Mouse (Mus musculus) heart, embryonic 10.5 days (tissue): Measurements from ENCODE around the gene Ankrd44. TPM values are rescaled to one million over a fixed set of nuclear protein-coding genes. Genes with fewer than 3 reads are reported as not detected.

Experiments used
- DNase-seq: peaks from one replicate; pipeline ENCODE4 v3.0.0-alpha.2; 2017; ENCODE audit warnings: low spot score
- H3K27ac ChIP-seq: fragments of 300-500 bp; sonication (generic); 2 replicates; pipeline ENCODE4 v1.5.1; 2016; ENCODE audit warnings: mild to moderate bottlenecking
- H3K27me3 ChIP-seq: fragments of 300-500 bp; sonication (generic); 2 replicates; pipeline ENCODE4 v1.6.1; 2016; ENCODE audit warnings: mild to moderate bottlenecking; ENCODE audit not compliant: poor library complexity, insufficient read depth, severe bottlenecking
- H3K36me3 ChIP-seq: fragments of 300-500 bp; sonication (generic); 2 replicates; pipeline ENCODE4 v1.6.1; 2016; ENCODE audit warnings: mild to moderate bottlenecking, moderate library complexity
- H3K4me1 ChIP-seq: fragments of 300-500 bp; sonication (generic); 2 replicates; pipeline ENCODE4 v1.6.1; 2016; ENCODE audit warnings: mild to moderate bottlenecking
- H3K4me3 ChIP-seq: fragments of 300-500 bp; sonication (generic); 2 replicates; pipeline ENCODE4 v1.5.1; 2016; ENCODE audit warnings: mild to moderate bottlenecking, moderate library complexity
- H3K9me3 ChIP-seq: fragments of 300-500 bp; sonication (generic); 2 replicates; pipeline ENCODE4 v1.6.1; 2016; ENCODE audit warnings: mild to moderate bottlenecking, moderate library complexity
- WGBS: fragments of 180-500 bp; shearing (Covaris S2); methylation state at CpG from one replicate; pipeline ENCODE4 v1.1.7; 2016; 5-methylcytosine and 5-hydroxymethylcytosine counted together
- polyA plus RNA-seq: library from polyadenylated mRNA; unstranded; fragments of >200 nt; fragmentation: Nextera tagmentation; extraction: Ambion mirVana; gene quantifications from 2 replicates; pipeline ENCODE4 v1.2.1, GENCODE M21; 2016

The Ankrd44 gene
- polyA plus RNA-seq, 1 experiment from 2014 or later: 10.9 TPM

DNA sequence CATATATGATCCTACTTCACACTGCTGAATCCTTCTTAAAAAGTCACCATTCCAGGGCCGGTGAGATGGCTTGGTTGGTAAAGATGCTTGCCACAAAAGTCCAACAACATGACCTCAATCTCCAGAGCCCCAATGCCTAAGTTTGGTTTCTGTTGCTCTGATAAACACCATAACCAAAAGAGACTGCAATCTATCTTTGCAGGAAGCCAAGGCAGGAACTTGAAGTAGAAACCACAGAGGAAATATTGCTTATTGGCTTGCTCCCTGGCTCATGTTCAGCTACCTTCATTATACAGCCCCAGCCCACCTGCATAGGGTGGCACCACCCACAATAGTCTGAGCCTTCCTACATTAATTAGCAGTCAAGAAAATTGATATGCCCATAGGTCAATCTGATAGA, 54.9 kb downstream of the Ankrd44 start:
- Histone ChIP-seq H3K36me3 (no peaks in the 10 kb centered on the region), H3K9me3 (no peaks in the 10 kb centered on the region), H3K4me3 (no peak overlapping the region), H3K27me3 (no peaks in the 10 kb centered on the region), H3K27ac (no peak overlapping the region), H3K4me1 (peaks cover 27% of the 10 kb centered on the region)
- 88% methylated on average over 1 of the region's 1 CpGs for WGBS
- DNase-seq: no peak

DNA sequence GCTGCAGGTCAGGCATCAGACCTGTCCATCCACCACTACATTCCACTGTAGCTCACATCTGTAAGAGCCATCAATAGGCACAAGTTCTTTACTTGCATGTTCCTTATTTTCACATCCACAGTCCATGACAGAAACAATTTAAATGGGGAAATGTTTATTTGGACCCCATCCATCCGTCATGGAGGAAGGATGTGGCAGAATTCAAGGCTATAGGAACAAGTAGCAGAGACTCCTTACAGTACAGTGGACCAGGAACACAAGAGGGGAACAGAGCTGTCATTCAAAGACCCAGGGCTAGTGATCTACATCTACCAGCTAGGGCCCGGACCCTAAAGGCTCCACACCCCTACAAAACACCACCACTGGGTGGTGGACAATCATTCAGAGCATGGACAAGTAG, 55.6 kb downstream of the Ankrd44 start:
- 95% methylated on average over 2 of the region's 2 CpGs for WGBS
- no peak overlapping the region for H3K27ac ChIP-seq
- no peak for DNase-seq
- H3K4me1 ChIP-seq: peaks cover 32% of the 10 kb centered on the region
- H3K27me3 ChIP-seq: no peaks in the 10 kb centered on the region
- no peaks in the 10 kb centered on the region for H3K36me3 ChIP-seq
- H3K9me3 ChIP-seq: no peaks in the 10 kb centered on the region
- H3K4me3 ChIP-seq: no peak overlapping the region

DNA sequence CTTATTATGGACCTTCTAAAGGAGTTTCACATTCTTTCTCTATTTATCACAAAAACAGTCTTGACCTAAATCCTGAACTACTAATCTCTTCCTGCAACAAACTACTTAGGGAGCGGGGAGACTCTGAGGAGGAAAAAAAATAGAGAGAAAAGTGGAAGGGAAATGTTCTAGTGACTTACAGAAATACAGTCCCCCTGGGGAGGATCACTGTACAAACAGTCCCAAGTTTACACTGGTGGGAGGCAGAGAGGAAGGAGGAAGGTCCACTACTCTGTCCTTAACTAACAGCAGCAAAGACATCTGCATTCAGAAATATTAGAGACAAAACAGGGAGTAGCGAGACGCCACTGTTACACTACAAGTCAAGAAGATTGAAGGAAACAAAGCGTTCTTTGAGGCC, 59.0 kb downstream of the Ankrd44 start:
- no peak for DNase-seq
- no peaks in the 10 kb centered on the region for H3K27me3 ChIP-seq
- WGBS: 45% methylated on average over 4 of the region's 4 CpGs
- no peaks in the 10 kb centered on the region for H3K9me3 ChIP-seq
- peaks cover 27% of the 10 kb centered on the region for H3K4me1 ChIP-seq
- H3K27ac ChIP-seq: no peak overlapping the region
- no peak overlapping the region for H3K4me3 ChIP-seq
- H3K36me3 ChIP-seq: no peaks in the 10 kb centered on the region

DNA sequence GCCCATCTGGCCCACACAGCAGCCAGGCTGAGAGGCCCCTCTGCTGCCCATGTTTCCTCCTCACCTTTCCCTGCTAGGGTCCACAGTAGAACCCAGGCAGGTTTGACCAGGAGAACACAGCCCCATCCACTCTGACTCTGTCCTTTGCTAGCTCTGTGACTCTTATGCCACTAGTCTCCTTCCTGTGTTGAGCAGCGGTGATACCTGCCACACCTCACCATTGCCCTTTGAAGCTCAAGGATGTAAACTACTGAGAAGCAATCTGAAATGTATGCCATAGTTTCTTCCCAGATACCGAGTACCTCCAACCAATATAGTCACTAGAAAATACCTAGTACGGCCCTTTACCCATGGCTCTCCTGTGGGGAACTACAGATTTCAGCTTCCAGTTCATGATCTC, 60.1 kb downstream of the Ankrd44 start:
- 80% methylated on average over 3 of the region's 3 CpGs for WGBS
- H3K4me1 ChIP-seq: peaks cover 34% of the 10 kb centered on the region
- DNase-seq: no peak
- no peaks in the 10 kb centered on the region for H3K36me3 ChIP-seq
- no peaks in the 10 kb centered on the region for H3K9me3 ChIP-seq
- H3K27me3 ChIP-seq: no peaks in the 10 kb centered on the region
- H3K27ac ChIP-seq: no peak overlapping the region; the same call in 1 of the 2 replicates
- no peak overlapping the region for H3K4me3 ChIP-seq

DNA sequence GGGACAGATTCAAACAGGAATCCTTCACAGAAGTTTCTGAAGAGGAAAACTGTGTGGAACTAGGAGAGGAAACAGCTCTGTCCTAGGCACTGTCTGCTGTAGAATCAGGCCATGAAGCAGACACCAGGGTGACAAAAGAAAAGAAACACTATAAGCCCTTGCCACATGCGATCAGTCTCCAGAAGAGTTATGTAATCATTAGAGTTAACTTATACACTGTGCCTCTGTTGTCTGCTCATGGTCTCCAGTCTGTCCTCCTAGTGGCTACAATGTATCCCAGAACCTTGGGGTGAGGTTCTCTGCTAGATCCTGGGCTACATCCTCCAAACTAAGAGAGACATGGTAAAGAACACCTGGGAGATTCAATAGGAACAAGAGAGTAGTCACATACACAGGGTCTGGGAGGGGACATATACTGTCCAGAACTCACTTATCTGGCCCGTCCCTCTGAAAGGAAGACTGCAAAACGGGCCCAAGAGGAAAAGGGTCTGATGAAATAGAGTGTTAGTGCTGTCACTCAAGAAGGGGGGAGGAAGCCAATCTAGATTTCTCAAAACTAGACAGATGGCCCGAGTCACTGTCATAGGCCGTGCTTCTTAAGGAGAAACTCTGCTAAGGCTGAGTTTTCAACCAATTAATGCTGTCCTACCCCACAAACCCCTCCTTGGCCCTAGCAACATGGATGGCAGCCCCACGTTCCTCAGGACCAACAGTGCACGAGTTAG, 61.1 kb downstream of the Ankrd44 start:
- DNase-seq: no peak
- Histone ChIP-seq H3K27ac (no peak overlapping the region), H3K4me3 (no peak overlapping the region), H3K9me3 (no peaks in the 10 kb centered on the region), H3K4me1 (peaks cover 44% of the 10 kb centered on the region), H3K36me3 (no peaks in the 10 kb centered on the region), H3K27me3 (no peaks in the 10 kb centered on the region)
- whole genome bisulfite sequencing: 73% methylated on average over 7 of the region's 7 CpGs

DNA sequence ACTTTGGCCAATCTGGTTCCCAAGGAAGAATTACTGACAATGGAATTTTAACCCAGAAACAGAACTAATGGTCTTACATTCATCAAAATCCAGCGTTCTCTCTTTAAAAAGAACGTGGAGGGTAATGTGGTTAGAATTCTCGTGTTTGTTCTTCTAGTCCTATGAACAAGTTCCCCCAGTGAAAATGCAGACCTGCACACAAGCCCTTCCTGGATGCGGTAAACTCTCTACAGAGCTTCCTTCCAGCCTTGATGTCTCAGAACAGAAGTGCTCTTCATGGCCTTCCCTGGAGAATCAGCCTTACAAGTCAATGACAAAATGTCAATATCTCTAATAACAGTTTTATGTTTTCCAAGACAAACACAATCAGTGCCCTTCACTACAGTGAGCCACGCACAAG, 65.8 kb downstream of the Ankrd44 start:
- Histone ChIP-seq H3K4me3 (no peak overlapping the region), H3K27me3 (no peaks in the 10 kb centered on the region), H3K9me3 (no peaks in the 10 kb centered on the region), H3K27ac (peak overlapping the region; percentile 69; the same call in 1 of the 2 replicates), H3K4me1 (peaks cover 27% of the 10 kb centered on the region), H3K36me3 (no peaks in the 10 kb centered on the region)
- no peak for DNase-seq
- WGBS: 84% methylated on average over 5 of the region's 5 CpGs

DNA sequence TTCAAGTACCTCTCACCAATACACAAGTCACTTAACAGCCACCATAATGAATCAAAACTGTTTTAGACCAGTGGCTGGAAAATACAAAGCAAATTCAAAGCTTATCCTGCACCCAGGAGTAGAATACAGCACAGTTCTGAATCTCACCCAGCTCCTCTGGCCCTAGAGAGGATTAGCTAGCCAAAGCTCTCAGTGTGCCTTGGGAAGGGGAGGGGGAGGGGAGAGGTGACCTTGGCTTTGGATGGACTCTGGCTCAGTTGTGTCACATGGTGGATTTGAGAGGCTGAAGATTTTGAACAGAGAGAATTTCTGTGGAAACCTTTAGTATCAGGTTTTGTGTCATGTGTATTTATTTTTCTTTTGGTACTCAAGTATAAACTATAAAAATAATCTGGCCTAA, 66.3 kb downstream of the Ankrd44 start:
- no peak overlapping the region for H3K4me3 ChIP-seq
- no peaks in the 10 kb centered on the region for H3K36me3 ChIP-seq
- H3K27me3 ChIP-seq: no peaks in the 10 kb centered on the region
- H3K27ac ChIP-seq: peak overlapping the region; percentile 69
- DNase-seq: no peak
- H3K9me3 ChIP-seq: no peaks in the 10 kb centered on the region
- H3K4me1 ChIP-seq: peaks cover 27% of the 10 kb centered on the region

DNA sequence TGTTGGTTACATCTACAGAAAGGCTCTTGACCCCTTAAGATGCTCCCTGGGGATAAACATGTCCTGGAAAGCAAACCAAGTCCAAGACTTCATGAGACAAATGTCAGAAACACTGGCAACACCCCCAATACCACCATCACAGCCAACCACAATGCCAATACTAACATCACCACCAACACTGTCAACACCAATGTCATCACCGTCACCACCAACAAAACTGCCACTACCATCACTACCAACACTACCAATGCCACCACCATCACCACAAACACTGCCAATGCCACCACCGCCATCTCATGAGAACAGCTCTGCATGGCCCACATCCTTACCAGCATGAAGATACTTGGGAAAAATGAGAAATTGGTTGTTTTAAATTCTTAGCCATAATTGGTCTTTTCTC, 67.3 kb downstream of the Ankrd44 start:
- H3K4me1 ChIP-seq: peaks cover 27% of the 10 kb centered on the region
- 87% methylated on average over 2 of the region's 2 CpGs for WGBS
- DNase-seq: no peak
- H3K4me3 ChIP-seq: no peak overlapping the region
- H3K36me3 ChIP-seq: no peaks in the 10 kb centered on the region
- no peaks in the 10 kb centered on the region for H3K27me3 ChIP-seq
- H3K27ac ChIP-seq: no peak overlapping the region
- H3K9me3 ChIP-seq: no peaks in the 10 kb centered on the region

DNA sequence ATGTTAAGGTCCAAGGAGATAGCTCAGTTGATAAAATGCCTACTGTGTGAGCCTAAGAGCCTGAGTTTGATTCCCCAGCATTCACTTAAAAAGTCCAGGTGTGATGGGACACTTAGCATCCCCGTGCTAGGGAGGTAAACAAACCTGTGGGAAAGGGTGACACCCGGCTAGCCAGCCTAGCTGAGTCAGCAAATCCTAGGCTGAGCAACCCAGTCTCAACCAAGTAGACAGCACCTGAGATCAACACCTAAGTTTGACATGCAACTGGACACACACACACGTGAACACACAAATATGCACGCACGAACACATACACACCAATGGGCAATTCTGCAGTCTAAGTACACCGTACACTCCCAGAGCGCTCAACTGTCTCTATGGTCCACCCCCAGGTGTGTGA, 69.7 kb downstream of the Ankrd44 start:
- no peaks in the 10 kb centered on the region for H3K27me3 ChIP-seq
- WGBS: 92% methylated on average over 7 of the region's 7 CpGs
- no peak for DNase-seq
- no peak overlapping the region for H3K4me3 ChIP-seq
- no peaks in the 10 kb centered on the region for H3K9me3 ChIP-seq
- peaks cover 30% of the 10 kb centered on the region for H3K4me1 ChIP-seq
- H3K36me3 ChIP-seq: no peaks in the 10 kb centered on the region
- H3K27ac ChIP-seq: no peak overlapping the region

DNA sequence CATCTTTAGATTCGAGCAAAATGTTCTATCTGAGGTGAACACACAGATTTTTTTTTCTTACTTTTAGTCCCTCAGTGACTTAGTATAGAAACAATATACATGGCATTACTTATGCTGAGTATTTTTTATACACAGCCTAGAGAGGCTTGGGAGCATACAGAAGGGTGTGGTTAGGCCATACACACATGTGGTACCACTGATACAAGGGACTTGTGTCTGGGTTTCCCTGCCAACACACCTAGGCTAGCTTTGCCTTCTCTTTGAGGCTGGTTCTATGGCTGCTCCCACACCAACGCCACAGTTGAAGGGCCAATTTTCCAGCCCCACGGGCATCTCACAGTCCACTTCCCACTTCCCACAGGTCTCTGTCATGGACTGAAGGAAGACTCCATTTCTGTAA, 70.2 kb downstream of the Ankrd44 start:
- DNase-seq: no peak
- H3K4me3 ChIP-seq: no peak overlapping the region

DNA sequence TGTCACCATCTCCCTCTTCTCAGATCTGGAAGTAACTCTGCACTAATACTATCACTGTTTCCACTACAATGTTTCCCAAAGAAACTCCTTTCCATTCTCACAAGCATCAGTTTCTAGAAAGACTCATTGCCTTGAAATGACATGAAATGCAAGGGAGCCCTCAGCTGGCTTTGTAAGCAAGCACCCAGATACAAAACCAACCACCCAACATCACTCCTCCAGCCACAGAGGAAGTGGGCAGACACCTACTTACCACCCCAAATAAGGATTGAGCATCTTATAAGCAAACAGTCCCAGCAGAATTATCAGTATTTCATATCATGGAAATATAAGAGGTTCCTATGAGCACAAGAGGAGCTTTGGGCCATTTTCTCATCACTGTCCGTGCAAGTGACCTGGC, 71.8 kb downstream of the Ankrd44 start:
- no peak overlapping the region for H3K27ac ChIP-seq
- H3K9me3 ChIP-seq: no peaks in the 10 kb centered on the region
- H3K27me3 ChIP-seq: no peaks in the 10 kb centered on the region
- no peaks in the 10 kb centered on the region for H3K36me3 ChIP-seq
- no peak overlapping the region for H3K4me3 ChIP-seq
- WGBS: 88% methylated on average over 1 of the region's 1 CpGs
- no peak for DNase-seq
- peaks cover 18% of the 10 kb centered on the region; the same call in 1 of the 2 replicates for H3K4me1 ChIP-seq

More for the DNA sequence above, 70.2 kb downstream of the Ankrd44 start:
- Histone ChIP-seq H3K27ac (no peak overlapping the region), H3K9me3 (no peaks in the 10 kb centered on the region), H3K4me1 (peaks cover 26% of the 10 kb centered on the region), H3K27me3 (no peaks in the 10 kb centered on the region), H3K36me3 (no peaks in the 10 kb centered on the region)
- 72% methylated on average over 3 of the region's 3 CpGs for WGBS

DNA sequence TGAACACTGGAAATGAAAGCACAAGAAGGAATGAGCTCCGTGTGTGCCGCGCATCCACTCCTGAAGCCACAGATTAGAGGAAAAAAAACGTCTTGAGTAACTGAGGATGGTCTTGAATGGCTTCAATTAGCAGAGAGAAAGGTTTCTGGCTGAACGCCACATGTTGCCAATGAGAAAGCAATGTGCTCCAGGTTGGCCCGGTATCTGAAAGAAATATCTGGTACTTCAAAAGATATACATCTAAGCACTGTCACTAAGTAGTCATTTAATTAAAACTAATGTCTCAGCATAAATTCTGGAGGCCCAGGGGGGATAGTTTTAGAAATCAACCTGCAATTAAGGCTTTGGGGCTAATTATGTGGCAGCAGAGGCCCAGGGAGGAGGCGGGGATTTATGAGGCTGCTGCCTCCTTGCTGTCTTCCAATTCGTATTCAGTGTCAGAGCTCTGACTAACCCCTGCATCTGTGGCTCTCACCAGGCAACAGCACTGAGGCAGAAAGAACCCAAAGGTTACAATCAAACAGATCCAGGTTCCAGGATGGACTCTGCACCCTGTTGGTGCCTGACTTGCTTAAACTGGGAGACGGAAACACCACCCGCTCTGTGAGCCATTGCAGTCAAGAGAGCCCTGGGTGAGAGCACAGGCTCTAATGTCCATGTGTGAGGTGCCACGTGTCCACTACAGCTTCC, 72.7 kb downstream of the Ankrd44 start:
- Histone ChIP-seq H3K4me3 (no peak overlapping the region), H3K27me3 (no peaks in the 10 kb centered on the region), H3K27ac (no peak overlapping the region), H3K4me1 (peaks cover 12% of the 10 kb centered on the region; the same call in 1 of the 2 replicates), H3K9me3 (no peaks in the 10 kb centered on the region), H3K36me3 (no peaks in the 10 kb centered on the region)
- WGBS: 76% methylated on average over 11 of the region's 11 CpGs
- DNase-seq: no peak

DNA sequence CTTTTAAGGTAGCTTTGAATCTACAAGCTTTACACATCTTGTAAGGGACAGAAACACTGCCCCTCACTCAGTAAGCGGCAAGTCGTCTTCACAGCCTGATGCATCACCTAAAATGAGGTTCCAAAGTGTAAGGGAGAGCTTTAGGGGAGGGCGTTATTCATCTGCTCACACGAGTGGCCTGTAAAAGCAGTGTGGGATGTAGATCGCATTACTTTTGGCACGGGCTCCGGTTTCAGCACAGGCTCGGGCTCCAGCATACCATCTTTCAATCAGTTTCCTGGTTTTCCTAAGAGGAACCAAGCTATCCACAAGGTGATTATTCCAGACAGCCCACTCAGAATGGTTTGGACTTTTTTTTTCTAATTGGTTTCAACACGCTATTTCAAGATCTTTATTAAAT, 74.6 kb downstream of the Ankrd44 start:
- no peak overlapping the region for H3K4me3 ChIP-seq
- H3K27ac ChIP-seq: no peak overlapping the region
- no peaks in the 10 kb centered on the region for H3K36me3 ChIP-seq
- H3K27me3 ChIP-seq: no peaks in the 10 kb centered on the region
- peaks cover 9% of the 10 kb centered on the region; the same call in 1 of the 2 replicates for H3K4me1 ChIP-seq
- 74% methylated on average over 9 of the region's 9 CpGs for WGBS
- no peak for DNase-seq
- H3K9me3 ChIP-seq: no peaks in the 10 kb centered on the region
